Mouse (Mus musculus): ENCODE measurements around the gene Rplp0. TPM values are rescaled to one million over a fixed set of nuclear protein-coding genes. Genes with fewer than 3 reads are reported as not detected.

The Rplp0 gene
- total RNA-seq, 2 experiments from 2014 or later, result 185 to 199 TPM

- DNase-seq (ENCODE audit: low spot score in 2 of 2), result no peak
Measured at GRCm38 (mm10) chr5:115525943-115526342, 33.3 kb upstream of the Rplp0 start.

GRCm38 (mm10) chr5:115526456-115527202 lies 32.6 kb upstream of the Rplp0 start:
- DNase-seq (ENCODE audit: low spot score in 2 of 2), result no peak

GRCm38 (mm10) chr5:115528128-115528527 lies 31.1 kb upstream of the Rplp0 start:
- no peak for DNase-seq (ENCODE audit: low spot score in 2 of 2)

GRCm38 (mm10) chr5:115529364-115529741 lies 29.9 kb upstream of the Rplp0 start:
- DNase-seq (ENCODE audit: low spot score in 2 of 2), result no peak

- no peak for DNase-seq (ENCODE audit: low spot score in 2 of 2)
Measured at GRCm38 (mm10) chr5:115529742-115530446, 29.4 kb upstream of the Rplp0 start.

GRCm38 (mm10) chr5:115530447-115530809 lies 28.8 kb upstream of the Rplp0 start:
- DNase-seq (ENCODE audit: low spot score in 2 of 2), result no peak

GRCm38 (mm10) chr5:115531671-115532270 lies 27.5 kb upstream of the Rplp0 start:
- DNase-seq (ENCODE audit: low spot score in 2 of 2), result peak; percentile 49 to 66

GRCm38 (mm10) chr5:115534290-115534731 lies 25.0 kb upstream of the Rplp0 start:
- DNase-seq (ENCODE audit: low spot score in 2 of 2), result no peak

GRCm38 (mm10) chr5:115534856-115535255 lies 24.4 kb upstream of the Rplp0 start:
- DNase-seq (ENCODE audit: low spot score in 2 of 2), result no peak

GRCm38 (mm10) chr5:115535635-115536034 lies 23.6 kb upstream of the Rplp0 start:
- DNase-seq (ENCODE audit: low spot score in 2 of 2), result no peak

GRCm38 (mm10) chr5:115538017-115538692 lies 21.1 kb upstream of the Rplp0 start:
- no peak for DNase-seq (ENCODE audit: low spot score in 2 of 2)

- peak; percentile 87 to 96 for DNase-seq (ENCODE audit: low spot score in 2 of 2)
Measured at GRCm38 (mm10) chr5:115538693-115539043, 20.6 kb upstream of the Rplp0 start.

GRCm38 (mm10) chr5:115542635-115543384 lies 16.5 kb upstream of the Rplp0 start:
- DNase-seq (ENCODE audit: low spot score in 2 of 2), result no peak

- peak; percentile 51 to 59 for DNase-seq (ENCODE audit: low spot score in 2 of 2)
Measured at GRCm38 (mm10) chr5:115543509-115544253, 15.6 kb upstream of the Rplp0 start.

- DNase-seq (ENCODE audit: low spot score in 2 of 2), result no peak
Measured at GRCm38 (mm10) chr5:115544655-115545185, 14.5 kb upstream of the Rplp0 start.

GRCm38 (mm10) chr5:115545636-115546035 lies 13.6 kb upstream of the Rplp0 start:
- DNase-seq (ENCODE audit: low spot score in 2 of 2), result no peak

- DNase-seq (ENCODE audit: low spot score in 2 of 2), result no peak
Measured at GRCm38 (mm10) chr5:115546536-115546935, 12.7 kb upstream of the Rplp0 start.

- no peak for DNase-seq (ENCODE audit: low spot score in 2 of 2)
Measured at GRCm38 (mm10) chr5:115547014-115547413, 12.3 kb upstream of the Rplp0 start.

GRCm38 (mm10) chr5:115547421-115547820 lies 11.8 kb upstream of the Rplp0 start:
- no peak for DNase-seq (ENCODE audit: low spot score in 2 of 2)
